Mouse (Mus musculus) left cerebral cortex, adult 2 months (tissue): ENCODE data around the gene Aff1. TPM values are rescaled to one million over a fixed set of nuclear protein-coding genes. Genes with fewer than 3 reads are reported as not detected.
A peak's percentile ranks its signal among the peaks of the same experiment; 100 is the strongest.

Source experiments
- DNase-seq, 2 experiments: peaks; one replicate each; pipeline ENCODE4 v3.0.0; 2021 to 2022; ENCODE audit warnings: low spot score in 2 of 2, mixed read lengths in 1 of 2; ENCODE audit errors: extremely low spot score in 1 of 2
- H3K27ac ChIP-seq: fragments of 200-600 bp; 2 replicates; pipeline ENCODE4 v1.8.1; 2022
- H3K4me3 ChIP-seq: fragments of 200-600 bp; 2 replicates; pipeline ENCODE4 v1.8.1; 2022
- CTCF ChIP-seq: fragments of 200-600 bp; IDR thresholded peaks from 2 replicates; pipeline ENCODE4 v1.8.1; 2022; ENCODE audit warnings: antibody characterized with exemption, mild to moderate bottlenecking, moderate library complexity
- intact Hi-C: fragments of 180-260 bp; cut with DNase I; formaldehyde crosslinking; loops from one replicate; pipeline ENCODE4 v1.15.1; 2025
- long read RNA-seq, 2 experiments: library from polyadenylated mRNA; stranded (forward); transcript quantifications; one replicate each; pipeline ENCODE4 v2.0.0; 2021; ENCODE audit warnings: borderline mapping rate in 2 of 2
- total RNA-seq, 2 experiments: library from RNA; stranded (reverse); gene quantifications; 2 replicates each; pipeline ENCODE4 v1.2.3; 2021

Gene Aff1
- 10 to 100 TPM; 12.8 to 16.7 TPM for total RNA-seq
- long read RNA-seq, experiment 1, full-length matches to known transcripts, result 1 of 7 reads
- long read RNA-seq, experiment 1, partial matches to known transcripts, result 1 of 7 reads
- long read RNA-seq, experiment 1, other reads (novel, unspliced or antisense), result 5 of 7 reads
- long read RNA-seq, experiment 2, full-length matches to known transcripts, result 2 of 4 reads
- long read RNA-seq, experiment 2, partial matches to known transcripts, result 0 of 4 reads
- long read RNA-seq, experiment 2, other reads (novel, unspliced or antisense), result 2 of 4 reads

DNA sequence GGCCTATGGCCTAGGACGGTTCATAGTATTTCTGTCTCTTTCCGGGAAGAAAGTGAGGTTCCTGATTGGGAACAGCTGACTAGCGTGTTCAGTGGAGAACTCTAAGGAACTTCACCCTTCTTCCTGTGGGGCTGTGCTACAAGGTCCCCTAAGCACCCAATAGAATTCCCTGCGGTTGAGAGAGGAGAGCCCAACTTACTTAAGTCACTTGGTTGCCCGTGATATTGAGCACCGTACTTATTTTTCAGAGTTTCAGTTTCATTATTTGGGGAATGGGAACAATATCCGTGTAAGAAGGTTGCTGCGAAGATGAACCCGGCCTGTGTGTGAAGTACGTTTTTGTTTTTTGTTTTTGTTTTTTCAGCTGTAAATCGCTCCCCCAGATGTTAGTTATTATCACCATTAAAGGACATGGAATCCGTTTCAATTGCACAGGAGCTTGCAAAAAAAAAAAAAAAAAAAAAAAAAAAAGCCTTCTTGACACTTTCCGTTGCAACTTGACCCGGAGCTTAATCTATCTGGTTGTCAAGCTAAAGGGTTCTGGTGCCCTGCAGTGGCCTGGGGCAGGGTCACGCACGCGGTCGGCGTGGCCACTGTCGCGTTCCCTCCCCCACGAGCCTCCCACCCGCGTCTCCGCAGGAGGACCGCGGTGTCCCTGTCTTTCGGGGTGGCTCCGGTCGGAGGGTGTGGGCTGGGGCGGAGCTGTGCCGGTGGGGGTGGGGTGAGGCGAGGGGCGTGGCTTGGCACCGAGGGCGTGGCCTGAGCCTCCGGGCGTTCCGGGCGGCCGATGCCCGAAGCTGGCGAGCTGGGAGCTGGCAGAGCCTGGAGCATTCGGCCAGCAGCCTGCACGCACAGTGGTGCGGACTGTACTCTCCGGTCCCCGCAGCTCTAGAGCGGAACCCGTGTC lies at the start of gene Aff1:
Gene Aff1 (plus strand): TSS at position 751 of the 907 bp plus-strand sequence.
- intact Hi-C loops, result loop anchor here (5.0 kb wide), 1 partner anchor 60 kb away; no protein-coding TSS in a partner anchor
- peak; percentile 71 to 74 for DNase-seq
- Histone ChIP-seq H3K27ac (no peak within 1 kb of the TSS), H3K4me3 (peak within 1 kb of the TSS; percentile 67)
- no peak for TF ChIP-seq CTCF

DNA sequence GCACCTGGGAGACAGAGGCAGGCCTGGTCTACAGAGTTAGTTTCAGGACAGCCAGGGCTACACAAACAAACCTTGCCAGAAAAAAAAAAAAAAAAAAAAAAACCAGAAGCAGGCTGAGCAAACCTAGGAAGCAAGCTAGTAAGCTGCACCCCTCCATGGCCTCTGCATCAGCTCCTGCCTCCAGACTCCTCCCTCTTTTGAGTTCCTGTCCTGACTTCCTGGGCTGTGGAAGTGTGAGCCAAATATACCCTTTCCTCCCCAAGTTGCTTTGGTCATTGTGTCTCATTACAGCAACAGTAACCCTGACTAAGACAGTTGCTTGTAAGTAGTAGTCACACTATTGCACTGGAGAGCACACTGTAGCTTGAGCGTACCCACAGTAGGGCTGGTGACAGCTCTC lies 48.0 kb upstream of the Aff1 start:
- no peak for TF ChIP-seq CTCF
- DNase-seq, result no peak
- H3K4me3 ChIP-seq, result no peak overlapping the region
- intact Hi-C loops, result no loop called here
- H3K27ac ChIP-seq, result no peak overlapping the region

DNA sequence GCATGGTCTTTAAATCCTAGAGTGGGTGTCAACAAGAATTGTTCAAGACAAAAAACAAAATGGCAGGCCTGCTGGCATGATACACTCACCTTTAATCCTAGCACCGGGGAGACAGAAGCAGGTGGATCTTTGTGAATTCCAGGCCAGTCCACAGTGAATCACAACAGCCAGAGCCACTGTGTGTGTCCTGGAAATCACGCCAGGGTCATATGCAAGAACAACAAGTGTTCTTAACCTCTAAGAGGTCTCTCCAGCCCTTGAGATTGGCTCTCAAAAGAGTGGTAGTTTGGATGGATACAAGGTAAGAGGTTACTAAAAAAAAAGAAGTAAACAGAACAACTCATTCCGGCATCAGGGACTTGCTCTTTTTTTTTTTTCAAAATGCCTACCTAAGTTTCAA lies 44.9 kb upstream of the Aff1 start:
- no peak for DNase-seq
- Histone ChIP-seq H3K27ac (no peak overlapping the region), H3K4me3 (no peak overlapping the region)
- intact Hi-C loops, result no loop called here
- TF ChIP-seq CTCF, result no peak

DNA sequence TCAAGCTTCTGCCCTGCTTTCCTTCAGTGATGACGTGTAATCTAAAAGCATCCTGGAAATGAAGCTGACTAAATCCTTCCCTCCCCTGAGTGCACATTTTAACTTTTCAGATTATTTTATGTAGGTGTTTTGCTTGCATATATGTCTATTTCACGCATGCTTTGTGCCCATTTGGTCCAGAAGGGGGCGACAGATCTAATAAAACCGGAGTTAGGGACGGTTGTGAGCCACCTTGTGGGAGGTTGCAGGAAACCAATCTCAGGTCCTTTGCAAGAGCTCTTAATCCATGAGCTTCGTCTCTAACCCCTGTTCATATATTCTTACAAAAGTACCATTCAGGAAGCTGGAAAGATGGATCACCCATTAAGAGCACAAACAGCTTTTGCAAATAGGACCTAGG lies 37.9 kb upstream of the Aff1 start:
- intact Hi-C loops, result no loop called here
- H3K27ac ChIP-seq, result no peak overlapping the region
- DNase-seq, result peak in 1 of 2 experiments; percentile 19
- peak; percentile 48 for TF ChIP-seq CTCF
- H3K4me3 ChIP-seq, result no peak overlapping the region

DNA sequence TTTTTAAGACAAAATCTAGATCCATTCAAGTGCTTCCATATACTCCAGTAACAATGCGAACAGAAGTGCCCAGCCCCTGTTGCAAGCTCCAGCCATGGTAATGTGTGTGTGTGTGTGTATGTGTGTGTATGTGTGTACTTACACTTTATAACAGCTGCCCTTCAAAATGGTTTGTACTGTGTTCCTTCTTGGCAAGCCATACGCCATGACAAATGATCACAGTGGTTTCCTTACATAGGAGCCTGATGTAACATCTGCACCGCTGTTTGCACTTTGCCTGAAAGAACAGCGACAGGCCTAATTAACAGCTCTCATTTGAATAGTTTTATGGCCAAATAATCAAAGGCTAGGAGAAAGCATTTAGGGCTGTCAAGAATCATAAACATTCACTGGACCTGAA lies 37.4 kb upstream of the Aff1 start:
- intact Hi-C loops, result no loop called here
- no peak overlapping the region for H3K27ac ChIP-seq
- no peak overlapping the region for H3K4me3 ChIP-seq
- TF ChIP-seq CTCF, result no peak
- no peak for DNase-seq

DNA sequence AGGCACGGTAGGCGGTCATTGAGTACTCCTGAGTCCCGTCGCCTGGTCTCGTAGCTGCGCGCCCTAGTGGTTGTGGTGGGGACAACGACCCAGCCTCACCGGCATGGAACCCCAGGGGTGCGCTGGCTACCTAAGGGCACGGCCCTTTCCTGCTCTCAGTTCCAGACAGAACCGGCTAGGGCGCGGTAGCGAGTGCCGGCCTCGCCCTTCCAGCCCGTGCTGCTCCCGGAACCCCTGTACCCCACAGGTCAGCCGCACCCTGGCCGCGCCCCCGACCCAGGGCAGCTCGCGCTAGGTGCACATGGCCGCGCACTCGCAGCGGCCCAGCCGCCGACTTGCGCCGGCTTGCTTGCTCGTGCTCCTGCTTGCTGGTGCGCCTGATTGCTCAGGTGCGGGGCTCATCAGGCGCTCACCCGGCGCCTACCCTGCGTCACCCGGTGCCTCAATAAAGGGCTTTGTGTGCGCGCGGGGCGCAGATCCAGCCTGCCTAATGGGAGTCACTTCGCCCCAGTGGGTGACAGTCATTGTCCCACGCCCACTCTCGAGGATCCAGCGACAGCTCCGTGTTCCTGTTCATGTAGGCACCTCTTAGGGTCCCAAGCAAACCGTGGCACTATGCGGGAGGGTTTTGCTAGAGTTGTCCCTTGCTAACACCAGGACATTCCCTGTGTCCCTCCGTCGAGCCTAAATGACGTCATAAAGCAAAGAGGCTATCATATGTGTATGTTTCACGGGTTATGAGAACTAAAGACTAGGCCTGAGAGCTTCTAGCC lies 36.6 kb upstream of the Aff1 start, which contains the start of gene 1700016H13Rik:
Gene 1700016H13Rik (minus strand): TSS at position 665 of the 773 bp plus-strand sequence.
- intact Hi-C loops, result no loop called here
- TF ChIP-seq CTCF, result peak; percentile 49
- peak; percentile 52 to 62 for DNase-seq
- H3K27ac ChIP-seq, result no peak within 1 kb of the TSS
- H3K4me3 ChIP-seq, result peak within 1 kb of the TSS; percentile 56

DNA sequence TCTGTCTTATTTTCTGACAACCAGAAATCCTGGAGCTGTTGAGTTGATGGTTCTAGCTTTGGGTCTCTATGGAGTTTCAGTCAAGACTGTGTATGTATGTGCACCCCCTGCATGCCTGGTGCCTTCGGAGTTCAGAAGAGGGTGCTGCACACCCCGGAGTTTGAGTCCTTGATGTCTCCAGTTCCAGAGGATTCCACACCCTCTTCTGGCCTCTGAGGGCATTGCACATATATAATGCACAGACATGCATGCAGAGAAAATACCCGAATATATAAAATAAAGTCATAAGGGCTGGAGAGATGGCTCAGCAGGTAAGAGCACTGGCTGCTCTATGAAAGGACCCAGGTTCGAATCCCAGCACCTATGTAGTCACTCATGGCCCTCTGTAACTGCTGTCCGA lies 33.3 kb upstream of the Aff1 start:
- H3K4me3 ChIP-seq, result no peak overlapping the region

DNA sequence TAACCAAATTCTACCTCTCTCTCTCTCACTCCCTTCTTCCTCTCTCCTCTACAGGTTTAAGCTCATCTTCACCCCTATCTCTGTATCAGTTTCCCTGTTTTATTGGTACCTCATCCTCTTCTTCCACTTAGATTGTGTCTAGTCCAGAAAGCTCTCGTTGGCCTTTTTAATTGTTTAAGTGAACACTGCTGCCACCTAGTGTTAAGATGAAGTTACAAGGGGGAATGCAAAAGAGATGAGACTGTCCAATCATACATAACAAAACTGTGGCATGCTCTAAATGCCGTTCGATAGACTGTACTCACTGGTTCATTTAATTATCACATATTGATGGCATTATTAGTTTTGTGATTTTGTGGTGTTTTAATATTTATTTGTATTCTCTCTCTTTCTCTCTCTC lies 32.6 kb upstream of the Aff1 start:
- intact Hi-C loops, result loop anchor here (1.0 kb wide), 2 partner anchors 303 to 315 kb away; no protein-coding TSS in a partner anchor
- Histone ChIP-seq H3K4me3 (no peak overlapping the region), H3K27ac (no peak overlapping the region)
- TF ChIP-seq CTCF, result peak; percentile 75
- DNase-seq, result no peak

More for the DNA sequence above, 33.3 kb upstream of the Aff1 start:
- intact Hi-C loops, result loop anchor here (1.0 kb wide), 2 partner anchors 303 to 315 kb away; no protein-coding TSS in a partner anchor
- no peak for DNase-seq
- peak; percentile 16 for TF ChIP-seq CTCF
- H3K27ac ChIP-seq, result no peak overlapping the region

DNA sequence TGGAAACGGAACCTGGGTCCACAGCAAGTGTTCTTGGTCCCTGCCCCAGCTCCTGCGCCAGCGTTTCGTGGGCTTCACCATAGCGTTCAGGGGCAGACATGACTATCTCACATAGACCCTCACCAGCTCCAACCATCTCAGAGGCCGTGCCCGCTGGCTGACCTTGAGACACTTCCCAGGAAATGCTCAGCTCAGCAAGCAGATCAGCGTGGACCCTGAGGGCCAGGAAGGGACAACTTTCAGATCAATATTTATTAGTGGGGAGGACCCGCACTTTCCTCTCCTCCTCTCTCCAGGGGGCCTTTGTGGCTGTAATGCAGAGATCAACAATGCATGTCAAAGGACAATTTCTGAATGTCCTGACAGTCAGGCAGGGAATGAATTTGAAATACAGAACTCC lies 27.2 kb upstream of the Aff1 start:
- H3K27ac ChIP-seq, result no peak overlapping the region
- no peak for DNase-seq
- TF ChIP-seq CTCF, result no peak
- intact Hi-C loops, result no loop called here
- H3K4me3 ChIP-seq, result no peak overlapping the region

DNA sequence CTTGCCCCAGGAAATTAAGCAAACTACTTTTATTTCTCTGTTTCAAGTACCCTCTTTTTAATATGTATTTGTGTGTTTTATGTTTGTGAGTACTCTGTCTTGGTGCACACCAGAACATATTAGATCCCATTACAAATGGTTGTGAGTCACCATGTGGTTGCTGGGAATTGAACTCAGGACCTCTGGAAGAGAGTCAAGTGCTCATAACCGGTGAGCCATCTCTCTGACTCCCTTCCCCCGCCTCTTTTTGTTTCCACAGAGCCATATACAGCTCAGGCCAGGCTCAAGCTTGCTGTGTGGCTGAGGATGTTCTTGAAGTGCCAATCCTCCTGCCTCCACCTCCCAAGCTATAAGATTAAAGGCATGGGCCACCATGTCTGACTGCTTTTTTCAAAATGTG lies 26.3 kb upstream of the Aff1 start:
- intact Hi-C loops, result no loop called here
- H3K4me3 ChIP-seq, result no peak overlapping the region
- DNase-seq, result no peak
- H3K27ac ChIP-seq, result no peak overlapping the region
- TF ChIP-seq CTCF, result no peak

DNA sequence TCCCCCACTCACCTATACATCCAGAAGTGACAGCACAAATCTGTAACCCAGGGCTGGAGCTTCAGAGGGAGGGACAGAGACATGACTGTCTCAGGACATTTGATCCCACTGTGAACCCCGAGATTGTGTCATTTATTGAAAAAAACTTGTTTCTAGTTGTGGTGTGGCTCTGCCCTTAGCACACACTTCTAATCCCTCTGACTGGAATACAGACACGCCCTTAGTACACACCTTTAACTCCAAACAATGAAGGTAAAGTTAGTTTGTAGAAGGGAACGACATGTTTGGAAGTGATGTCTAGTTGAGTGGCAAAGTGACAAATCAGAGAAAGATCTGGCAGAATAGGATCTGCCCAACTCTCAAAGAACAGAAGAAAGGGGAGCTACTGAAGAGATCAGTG lies 20.3 kb upstream of the Aff1 start:
- intact Hi-C loops, result no loop called here
- no peak overlapping the region for H3K27ac ChIP-seq
- H3K4me3 ChIP-seq, result no peak overlapping the region
- no peak for DNase-seq
- TF ChIP-seq CTCF, result no peak
